In the genomic region with DNA sequence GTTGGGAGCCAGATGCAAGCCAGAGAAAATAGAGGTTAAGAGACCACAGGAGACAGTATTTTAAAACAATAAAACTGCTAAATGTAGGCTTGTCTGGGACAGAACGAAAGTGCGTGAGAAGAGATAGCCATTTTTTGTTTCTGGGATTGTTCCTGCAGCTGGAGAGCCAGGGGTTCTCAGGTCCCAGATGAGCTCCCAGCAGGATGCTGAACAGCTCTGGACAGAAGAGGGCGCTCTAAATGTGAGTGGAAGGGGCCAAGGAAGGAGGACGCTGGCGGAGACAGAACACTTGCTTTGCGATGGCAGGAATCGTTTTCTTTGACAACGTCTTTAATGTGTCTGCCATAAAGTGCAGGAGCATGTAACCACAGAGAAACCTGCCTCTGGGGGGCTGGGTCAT, we compare ENCODE assay signal across 8 mouse cellular contexts. TPM values are rescaled to one million over a fixed set of nuclear protein-coding genes. Genes with fewer than 3 reads are reported as not detected.
DNase-seq lines count a peak whose midpoint lies in the region; ATAC-seq and TF ChIP-seq lines count a peak whose summit lies in the region.
"Had no signal": no experiment of that assay in that cellular context is flagged by ENCODE, and none has a peak within 500 bp of the region (broad histone marks: within the 10 kb centered on the region; RNA-seq: fewer than 3 reads in every experiment).

No protein-coding gene starts in this region.

- peak overlapping the region; percentile 9; the same call in 1 of the 2 replicates for H3K4me2 ChIP-seq in liver, embryonic 11.5 days
- H3K4me2 ChIP-seq in stomach, postnatal 0 days (replicated peaks; ENCODE audit: low read depth): no peak overlapping the region
- no peak overlapping the region for H3K4me2 ChIP-seq in forebrain, embryonic 14.5 days (ENCODE audit: low read length)
- H3K4me2 ChIP-seq: embryonic facial prominence, embryonic 12.5 days had no signal

- no peaks in the 10 kb centered on the region for H3K9me3 ChIP-seq in liver, embryonic 11.5 days (ENCODE audit: control insufficient read depth, low read length)
- H3K9me3 ChIP-seq in stomach, postnatal 0 days (ENCODE audit: control insufficient read depth, low read length): 0 out of 2 replicates have a peak, but pooled peaks cover 2% of the 10 kb centered on the region
- H3K9me3 ChIP-seq in forebrain, embryonic 14.5 days (replicated peaks; ENCODE audit: control insufficient read depth, low read length): no peaks in the 10 kb centered on the region
- H3K9me3 ChIP-seq: embryonic facial prominence, embryonic 12.5 days had no signal

- no peak overlapping the region for H3K27ac ChIP-seq in layer of hippocampus, adult 2 months
- no peak overlapping the region for H3K27ac ChIP-seq in liver, embryonic 11.5 days (ENCODE audit: low read depth, low read length)
- H3K27ac ChIP-seq in stomach, postnatal 0 days (replicated peaks): no peak overlapping the region
- H3K27ac ChIP-seq in forebrain, embryonic 14.5 days (ENCODE audit: low read depth, low read length): no peak overlapping the region
- H3K27ac ChIP-seq: embryonic facial prominence, embryonic 12.5 days had no signal

- no peak for TF ChIP-seq EP300 in stomach, postnatal 0 days (optimal IDR thresholded peaks at IDR 0.05)

- no peak overlapping the region for H3K9ac ChIP-seq in liver, embryonic 11.5 days (ENCODE audit: low read depth, low read length)
- H3K9ac ChIP-seq in stomach, postnatal 0 days (ENCODE audit: low read length): no peak overlapping the region
- H3K9ac ChIP-seq in forebrain, embryonic 14.5 days (ENCODE audit: low read length): no peak overlapping the region
- H3K9ac ChIP-seq: embryonic facial prominence, embryonic 12.5 days had no signal

- WGBS in liver, embryonic 11.5 days: 23% methylated on average over 8 of the region's 8 CpGs
- WGBS in stomach, postnatal 0 days: 32% methylated on average over 8 of the region's 8 CpGs
- 31% methylated on average over 8 of the region's 8 CpGs for WGBS in forebrain, embryonic 14.5 days

- ATAC-seq in liver, embryonic 11.5 days (replicated peaks; ENCODE audit: low FRiP score): no peak
- ATAC-seq in stomach, postnatal 0 days (ENCODE audit: low FRiP score, low TSS enrichment): no peak
- ATAC-seq in forebrain, embryonic 14.5 days: no peak

- peaks cover 21% of the 10 kb centered on the region for H3K27me3 ChIP-seq in liver, embryonic 11.5 days (replicated peaks; ENCODE audit: control insufficient read depth, insufficient read depth, low read length)
- H3K27me3 ChIP-seq in stomach, postnatal 0 days (ENCODE audit: control insufficient read depth, insufficient read depth, low read length): no peaks in the 10 kb centered on the region
- H3K27me3 ChIP-seq in forebrain, embryonic 14.5 days (replicated peaks; ENCODE audit: control insufficient read depth, insufficient read depth, low read length): 0 out of 2 replicates have a peak, but pooled peaks cover 5% of the 10 kb centered on the region

- H3K4me1 ChIP-seq in liver, embryonic 11.5 days (replicated peaks; ENCODE audit: control insufficient read depth, insufficient read depth, low read length): no peaks in the 10 kb centered on the region
- no peaks in the 10 kb centered on the region for H3K4me1 ChIP-seq in stomach, postnatal 0 days (replicated peaks; ENCODE audit: control insufficient read depth, insufficient read depth)
- H3K4me1 ChIP-seq in forebrain, embryonic 14.5 days (ENCODE audit: control insufficient read depth, insufficient read depth, low read length): peaks cover 8% of the 10 kb centered on the region; the same call in 1 of the 2 replicates

- peak; percentile 75 for TF ChIP-seq CTCF in layer of hippocampus, adult 2 months (conservative IDR thresholded peaks at IDR 0.05)
- TF ChIP-seq CTCF in stomach, postnatal 0 days (IDR thresholded peaks at IDR 0.05; ENCODE audit: low read depth): peak; percentile 72

- no peak overlapping the region for H3K4me3 ChIP-seq in layer of hippocampus, adult 2 months
- H3K4me3 ChIP-seq in liver, embryonic 11.5 days (ENCODE audit: low read depth, low read length): no peak overlapping the region
- no peak overlapping the region for H3K4me3 ChIP-seq in stomach, postnatal 0 days (ENCODE audit: low read depth, low read length)
- H3K4me3 ChIP-seq in forebrain, embryonic 14.5 days (ENCODE audit: low read depth, low read length): no peak overlapping the region
- H3K4me3 ChIP-seq: embryonic facial prominence, embryonic 12.5 days had no signal

- no peaks in the 10 kb centered on the region for H3K36me3 ChIP-seq in liver, embryonic 11.5 days (ENCODE audit: control insufficient read depth, insufficient read depth, low read length)
- H3K36me3 ChIP-seq in stomach, postnatal 0 days (ENCODE audit: control insufficient read depth, insufficient read depth, low read length): no peaks in the 10 kb centered on the region
- H3K36me3 ChIP-seq in forebrain, embryonic 14.5 days (ENCODE audit: control insufficient read depth, insufficient read depth, low read length): no peaks in the 10 kb centered on the region
- H3K36me3 ChIP-seq: embryonic facial prominence, embryonic 12.5 days had no signal

- DNase-seq in layer of hippocampus, adult 2 months (ENCODE audit: low spot score in 2 of 2): peak in 1 of 2 experiments; percentile 47
- DNase-seq in layer of hippocampus, adult 9-11 months: no peak
- DNase-seq in ZHBTc4 (ENCODE audit: low read depth, low spot score): peak; percentile 85
- DNase-seq in embryo, embryonic 11 days: peak; percentile 78
- no peak for DNase-seq in liver, embryonic 11.5 days (ENCODE audit: low spot score)
- no peak for DNase-seq in stomach, postnatal 0 days (ENCODE audit: low spot score)
- DNase-seq in forebrain, embryonic 14.5 days (ENCODE audit: low spot score): no peak

RNA-seq across cellular contexts. Expression of a gene that starts 5.2 kb away (rescaled TPM):
- 10 to 100 TPM; 22.2 to 24.8 TPM for total RNA-seq in layer of hippocampus, adult 2 months (2021)
- polyA plus RNA-seq in liver, embryonic 11.5 days (2014; fragmentation: Nextera tagmentation; extraction: Ambion mirVana): 1.4 and 1.9 TPM in 2 replicates
- 0.45 and 0.75 TPM in 2 replicates for polyA plus RNA-seq in stomach, postnatal 0 days (2015; fragmentation: Nextera tagmentation; extraction: Ambion mirVana)
- polyA plus RNA-seq in forebrain, embryonic 14.5 days (2014; fragmentation: Nextera tagmentation; extraction: Ambion mirVana): 1.1 and 1.6 TPM in 2 replicates

Comparison
In these comparisons a context has a peak if more than half of its experiments do, and no peak if none do; other contexts are left out.
1. DNase-seq: peak in ZHBTc4 (single experiment) and embryo, embryonic 11 days (single experiment); none in layer of hippocampus, adult 9-11 months (single experiment), liver, embryonic 11.5 days (single experiment), stomach, postnatal 0 days (single experiment) and forebrain, embryonic 14.5 days (single experiment).